Mouse (Mus musculus) kidney, postnatal 36 days (tissue): ENCODE data around the gene Sft2d2.

Experiments used
- DNase-seq, 2 experiments: peaks; one replicate each; pipeline ENCODE4 v3.0.0; 2021 to 2022; ENCODE audit warnings: mixed read lengths in 2 of 2

Sft2d2 gene

DNA sequence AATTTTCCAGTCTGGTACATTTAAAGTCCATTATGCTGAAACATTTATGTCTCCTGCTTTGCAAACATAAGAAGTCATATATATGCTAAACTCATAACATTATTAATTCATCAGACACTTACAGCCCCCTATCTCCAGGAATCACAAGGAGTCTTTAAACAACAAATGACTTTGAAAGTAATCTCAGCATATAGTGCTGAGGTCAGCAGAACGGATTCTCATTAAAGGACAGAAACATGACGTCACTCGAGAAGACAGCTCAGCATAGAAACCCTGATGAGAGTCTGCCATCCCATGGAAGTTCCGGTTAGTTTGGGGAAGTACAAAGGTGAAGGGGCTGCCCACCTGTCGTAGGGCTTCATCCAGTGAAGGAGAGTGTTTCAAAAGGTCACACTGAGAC lies 64.7 kb downstream of the Sft2d2 start:
- no peak for DNase-seq
